Mouse (Mus musculus) heart, embryonic 12.5 days (tissue): ENCODE results near the gene Snap91. TPM values are rescaled to one million over a fixed set of nuclear protein-coding genes. Genes with fewer than 3 reads are reported as not detected.

Source experiments
- ATAC-seq: fragments of 200-750 bp; cut with Nextera tagmentation; 2 replicates; pipeline ENCODE4 v1.8.0; 2017; ENCODE audit warnings: moderate TSS enrichment, moderate library complexity; ENCODE audit not compliant: insufficient number of reproducible peaks, low FRiP score
- H3K27ac ChIP-seq: fragments of 300-500 bp; sonication (generic); 2 replicates; pipeline ENCODE4 v1.5.1; 2016; ENCODE audit warnings: mild to moderate bottlenecking, moderate library complexity; ENCODE audit not compliant: poor library complexity, severe bottlenecking
- H3K27me3 ChIP-seq: fragments of 300-500 bp; sonication (generic); replicated peaks from 2 replicates; pipeline ENCODE4 v1.6.1; 2016; ENCODE audit warnings: mild to moderate bottlenecking, moderate library complexity
- H3K36me3 ChIP-seq: fragments of 300-500 bp; sonication (generic); 2 replicates; pipeline ENCODE4 v1.6.1; 2016; ENCODE audit warnings: mild to moderate bottlenecking, moderate library complexity
- H3K4me1 ChIP-seq: fragments of 300-500 bp; sonication (generic); replicated peaks from 2 replicates; pipeline ENCODE4 v1.6.1; 2016; ENCODE audit warnings: mild to moderate bottlenecking
- H3K4me2 ChIP-seq: fragments of 300-500 bp; sonication (generic); 2 replicates; pipeline ENCODE4 v1.6.1; 2016; ENCODE audit warnings: mild to moderate bottlenecking, moderate library complexity
- H3K4me3 ChIP-seq: fragments of 300-500 bp; sonication (generic); 2 replicates; pipeline ENCODE4 v1.5.1; 2016; ENCODE audit warnings: mild to moderate bottlenecking
- H3K9ac ChIP-seq: fragments of 300-500 bp; sonication (generic); 2 replicates; pipeline ENCODE4 v1.6.1; 2016; ENCODE audit warnings: mild to moderate bottlenecking, moderate library complexity
- H3K9me3 ChIP-seq: fragments of 300-500 bp; sonication (generic); replicated peaks from 2 replicates; pipeline ENCODE4 v1.6.1; 2016; ENCODE audit warnings: mild to moderate bottlenecking, moderate library complexity
- WGBS: fragments of 180-500 bp; shearing (Covaris S2); methylation state at CpG from one replicate; pipeline ENCODE4 v1.1.7; 2016; 5-methylcytosine and 5-hydroxymethylcytosine counted together
- polyA plus RNA-seq: library from polyadenylated mRNA; unstranded; fragments of >200 nt; fragmentation: Nextera tagmentation; extraction: Ambion mirVana; gene quantifications from 2 replicates; pipeline ENCODE4 v1.2.1, GENCODE M21; 2016

The Snap91 gene
- polyA plus RNA-seq, 1 experiment from 2014 or later: 77.2 TPM

DNA sequence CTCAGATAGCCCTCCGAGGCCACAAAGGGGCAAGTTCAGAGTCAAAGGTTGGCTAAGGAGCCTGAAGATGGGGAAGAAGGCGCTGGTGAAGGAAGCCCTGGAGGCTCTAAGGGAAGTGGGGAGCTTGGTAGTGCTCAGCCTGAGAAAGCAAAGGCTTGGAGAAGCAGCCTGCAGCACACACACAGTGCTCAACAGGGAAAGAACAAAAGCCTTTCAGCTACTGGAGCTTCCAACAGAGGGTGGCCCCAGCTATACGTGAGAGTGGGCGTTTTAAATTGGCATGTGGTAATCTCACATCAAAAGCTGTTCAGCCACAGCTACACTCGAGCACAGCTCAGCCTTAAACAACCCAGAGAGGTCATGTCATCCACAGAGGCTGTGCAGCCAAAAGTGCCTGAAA is 67.1 kb downstream of the Snap91 start:
- H3K4me3 ChIP-seq: no peak overlapping the region
- peaks cover 4% of the 10 kb centered on the region; the same call in 1 of the 2 replicates for H3K36me3 ChIP-seq
- WGBS: 43% methylated on average over 5 of the region's 5 CpGs

DNA sequence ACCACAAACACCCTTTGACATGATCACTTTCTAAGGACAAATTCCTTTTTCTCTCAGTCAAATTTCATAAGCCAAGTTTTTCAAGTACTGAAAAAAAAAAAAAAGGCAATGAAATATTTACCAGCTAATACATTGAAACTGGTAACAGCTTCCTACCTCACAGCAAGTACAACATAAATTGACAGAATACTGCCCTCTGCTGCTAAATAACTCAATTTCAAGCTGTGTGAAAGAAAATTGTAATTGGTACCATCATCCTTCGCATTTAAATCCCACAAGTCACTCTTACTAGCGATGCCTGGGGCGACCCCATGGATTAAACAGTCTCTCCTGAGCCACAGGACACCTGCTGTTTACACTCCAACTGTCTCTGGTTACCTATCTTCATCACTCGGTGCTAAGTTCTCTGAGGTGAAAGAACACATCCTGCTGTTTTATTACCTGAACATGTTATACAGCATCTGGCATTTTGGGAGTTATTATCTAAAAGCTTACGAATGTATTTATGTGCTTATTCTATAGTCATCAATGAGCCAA is 69.7 kb downstream of the Snap91 start:
- H3K4me1 ChIP-seq: no peaks in the 10 kb centered on the region
- no peak overlapping the region for H3K27ac ChIP-seq
- H3K27me3 ChIP-seq: no peaks in the 10 kb centered on the region
- ATAC-seq: no peak
- WGBS: 47% methylated on average over 5 of the region's 5 CpGs
- no peak overlapping the region for H3K9ac ChIP-seq
- H3K36me3 ChIP-seq: peaks cover 4% of the 10 kb centered on the region; the same call in 1 of the 2 replicates
- H3K4me3 ChIP-seq: no peak overlapping the region
- no peaks in the 10 kb centered on the region for H3K9me3 ChIP-seq
- no peak overlapping the region for H3K4me2 ChIP-seq

More for the DNA sequence above, 67.1 kb downstream of the Snap91 start:
- no peak overlapping the region for H3K27ac ChIP-seq
- H3K9me3 ChIP-seq: no peaks in the 10 kb centered on the region
- H3K4me1 ChIP-seq: no peaks in the 10 kb centered on the region
- ATAC-seq: no peak
- no peak overlapping the region for H3K9ac ChIP-seq
- no peaks in the 10 kb centered on the region for H3K27me3 ChIP-seq
- no peak overlapping the region for H3K4me2 ChIP-seq

DNA sequence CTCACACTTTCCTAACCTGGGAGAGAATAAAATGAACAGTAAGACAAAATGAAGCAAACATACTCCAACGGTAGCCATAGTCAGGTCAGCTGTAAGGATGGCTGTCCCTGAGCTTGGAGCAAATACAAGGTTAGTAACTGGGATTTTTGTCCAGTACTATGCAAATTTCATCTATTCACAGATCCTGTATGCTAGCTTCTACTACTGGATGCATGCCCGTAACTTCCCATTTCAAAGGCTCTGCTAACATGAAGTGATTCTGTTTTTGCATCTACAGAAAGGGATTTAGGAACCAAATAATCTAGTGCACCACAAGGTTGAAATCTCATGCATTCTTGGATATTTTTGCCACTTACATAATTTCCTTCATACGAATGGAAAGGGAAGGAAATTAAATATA is 70.2 kb downstream of the Snap91 start:
- H3K36me3 ChIP-seq: peaks cover 4% of the 10 kb centered on the region; the same call in 1 of the 2 replicates
- H3K9me3 ChIP-seq: no peaks in the 10 kb centered on the region
- H3K27me3 ChIP-seq: no peaks in the 10 kb centered on the region
- H3K9ac ChIP-seq: no peak overlapping the region
- WGBS: 67% methylated on average over 3 of the region's 3 CpGs
- no peaks in the 10 kb centered on the region for H3K4me1 ChIP-seq
- no peak overlapping the region for H3K4me3 ChIP-seq
- ATAC-seq: no peak
- no peak overlapping the region for H3K4me2 ChIP-seq
- H3K27ac ChIP-seq: no peak overlapping the region

DNA sequence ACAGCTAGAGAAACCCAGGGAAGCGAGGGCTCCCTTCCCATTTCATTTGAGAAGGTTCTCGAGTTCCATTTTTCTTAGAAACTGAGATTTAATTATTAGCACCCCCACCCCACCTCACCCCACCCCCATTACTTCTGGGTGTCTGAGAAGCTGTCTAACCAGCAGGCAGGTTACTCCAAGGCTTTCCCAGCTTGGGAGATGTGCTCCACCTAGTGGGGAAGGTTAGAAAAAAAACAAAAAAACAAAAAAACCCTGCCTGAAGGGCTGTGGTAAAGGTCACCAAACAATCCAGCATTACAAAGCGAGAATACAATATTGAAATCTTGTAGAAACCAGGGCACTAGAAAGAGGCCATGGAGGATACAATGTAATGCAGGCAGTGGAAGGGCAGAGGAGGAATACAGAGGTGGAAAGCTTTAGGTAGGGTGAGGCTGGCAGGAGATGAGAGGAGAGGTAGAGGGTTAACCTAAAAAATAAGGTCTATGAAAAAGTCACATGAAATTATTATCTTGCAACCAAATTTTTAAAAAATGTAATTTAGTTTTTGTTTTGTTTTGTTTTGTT is 79.8 kb downstream of the Snap91 start:
- Histone ChIP-seq H3K4me2 (no peak overlapping the region), H3K27ac (no peak overlapping the region), H3K36me3 (peaks cover 17% of the 10 kb centered on the region), H3K9me3 (no peaks in the 10 kb centered on the region), H3K27me3 (no peaks in the 10 kb centered on the region), H3K4me3 (no peak overlapping the region), H3K4me1 (peaks cover 4% of the 10 kb centered on the region; the same call in 1 of the 2 replicates), H3K9ac (no peak overlapping the region)
- no peak; the same call in 1 of the 2 replicates for ATAC-seq
- whole genome bisulfite sequencing: 24% methylated on average over 3 of the region's 3 CpGs

DNA sequence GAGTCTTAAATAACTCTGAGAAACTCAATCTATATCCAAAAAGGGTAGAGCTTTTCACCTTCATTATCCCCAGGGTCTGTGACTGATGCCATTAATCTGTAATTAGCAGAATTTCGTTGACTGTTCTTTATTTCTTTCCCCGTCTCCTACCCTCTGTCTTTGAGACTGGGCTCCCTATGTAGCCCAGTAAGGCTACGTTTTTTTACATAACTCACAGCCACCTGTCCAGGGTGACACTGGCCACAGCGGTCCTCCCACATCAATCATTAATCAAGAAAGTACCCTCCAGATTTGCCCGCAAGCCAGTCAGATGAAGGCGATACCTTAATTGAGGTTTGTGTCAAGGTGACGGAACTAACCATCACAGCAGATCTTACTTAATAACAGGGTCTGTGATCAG is 81.4 kb downstream of the Snap91 start:
- peaks cover 14% of the 10 kb centered on the region for H3K36me3 ChIP-seq
- no peaks in the 10 kb centered on the region for H3K27me3 ChIP-seq
- no peak overlapping the region for H3K9ac ChIP-seq
- no peaks in the 10 kb centered on the region for H3K9me3 ChIP-seq
- H3K4me2 ChIP-seq: no peak overlapping the region
- ATAC-seq: no peak
- peaks cover 4% of the 10 kb centered on the region; the same call in 1 of the 2 replicates for H3K4me1 ChIP-seq
- WGBS: 84% methylated on average over 7 of the region's 7 CpGs
- no peak overlapping the region for H3K4me3 ChIP-seq
- no peak overlapping the region for H3K27ac ChIP-seq

DNA sequence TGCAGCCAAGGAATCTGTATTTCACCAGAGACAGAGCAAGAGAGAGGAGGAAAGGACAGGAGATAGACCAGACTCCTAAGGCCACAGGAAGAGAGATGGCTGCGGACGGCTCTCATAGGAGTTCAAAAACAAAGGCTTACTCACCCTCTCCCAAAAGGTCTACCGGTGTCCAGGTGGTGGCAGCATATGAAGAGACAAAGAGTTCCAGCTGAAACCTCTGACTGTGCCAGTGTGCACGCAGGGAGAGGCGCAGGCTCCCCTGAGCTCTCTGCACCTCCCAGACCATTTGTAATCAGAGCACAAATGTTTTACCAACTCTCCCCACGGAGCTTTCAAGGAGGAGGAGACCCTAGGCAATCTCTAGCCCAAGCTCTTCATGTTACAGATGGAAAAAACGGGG is 81.8 kb downstream of the Snap91 start:
- H3K27ac ChIP-seq: no peak overlapping the region
- H3K36me3 ChIP-seq: peaks cover 14% of the 10 kb centered on the region
- H3K9me3 ChIP-seq: no peaks in the 10 kb centered on the region
- no peak overlapping the region for H3K9ac ChIP-seq
- 40% methylated on average over 7 of the region's 7 CpGs for WGBS
- H3K4me1 ChIP-seq: peaks cover 4% of the 10 kb centered on the region; the same call in 1 of the 2 replicates
- no peak overlapping the region for H3K4me2 ChIP-seq
- H3K4me3 ChIP-seq: no peak overlapping the region
- no peak for ATAC-seq
- no peaks in the 10 kb centered on the region for H3K27me3 ChIP-seq

DNA sequence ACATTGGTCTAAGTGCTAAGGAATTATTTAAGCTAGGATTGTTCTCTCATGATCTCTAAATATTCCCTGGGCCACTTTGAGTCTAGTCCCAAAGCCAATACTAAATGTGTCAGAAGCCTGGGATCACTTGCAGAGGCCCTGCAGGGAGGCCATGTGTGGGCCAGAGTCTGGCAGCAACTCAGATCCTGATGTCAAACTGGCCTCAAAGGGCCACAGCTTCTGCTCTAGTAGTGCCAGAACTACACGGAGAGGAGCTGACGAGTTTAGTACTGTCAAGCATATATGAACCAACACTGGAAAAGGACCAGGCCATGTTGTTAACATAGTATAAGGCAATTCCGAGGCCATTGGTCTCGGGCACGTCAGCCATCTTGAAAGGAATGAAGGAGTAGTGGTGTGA is 82.3 kb downstream of the Snap91 start:
- no peak for ATAC-seq

DNA sequence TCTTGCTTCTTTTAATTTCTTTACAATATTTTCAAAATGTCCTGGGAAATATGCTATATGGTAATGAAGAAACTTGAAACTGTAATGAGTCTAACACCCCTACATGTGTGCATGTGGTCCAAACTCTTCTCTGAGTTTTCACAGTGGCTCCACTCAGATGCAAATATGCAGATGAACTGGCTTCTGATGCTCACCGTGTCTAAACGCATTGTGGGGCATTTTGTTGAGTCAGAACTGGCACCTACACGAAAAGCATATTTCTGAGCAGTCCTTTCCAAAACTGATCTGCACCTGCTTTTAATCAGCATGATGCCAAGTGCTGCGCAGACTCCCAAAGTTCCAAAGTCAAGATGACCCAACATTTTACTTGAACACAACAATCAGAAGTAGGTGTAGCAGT is 82.9 kb downstream of the Snap91 start:
- H3K9ac ChIP-seq: no peak overlapping the region
- no peak overlapping the region for H3K4me3 ChIP-seq
- peaks cover 16% of the 10 kb centered on the region for H3K36me3 ChIP-seq
- peaks cover 4% of the 10 kb centered on the region; the same call in 1 of the 2 replicates for H3K4me1 ChIP-seq
- no peak for ATAC-seq
- no peak overlapping the region for H3K27ac ChIP-seq
- WGBS: 89% methylated on average over 4 of the region's 4 CpGs
- no peaks in the 10 kb centered on the region for H3K9me3 ChIP-seq
- H3K4me2 ChIP-seq: no peak overlapping the region
- H3K27me3 ChIP-seq: no peaks in the 10 kb centered on the region

More for the DNA sequence above, 82.3 kb downstream of the Snap91 start:
- Histone ChIP-seq H3K27me3 (no peaks in the 10 kb centered on the region), H3K9me3 (no peaks in the 10 kb centered on the region), H3K36me3 (peaks cover 14% of the 10 kb centered on the region), H3K4me2 (no peak overlapping the region), H3K4me3 (no peak overlapping the region), H3K9ac (no peak overlapping the region), H3K27ac (no peak overlapping the region), H3K4me1 (peaks cover 4% of the 10 kb centered on the region; the same call in 1 of the 2 replicates)
- whole genome bisulfite sequencing: 80% methylated on average over 5 of the region's 5 CpGs

DNA sequence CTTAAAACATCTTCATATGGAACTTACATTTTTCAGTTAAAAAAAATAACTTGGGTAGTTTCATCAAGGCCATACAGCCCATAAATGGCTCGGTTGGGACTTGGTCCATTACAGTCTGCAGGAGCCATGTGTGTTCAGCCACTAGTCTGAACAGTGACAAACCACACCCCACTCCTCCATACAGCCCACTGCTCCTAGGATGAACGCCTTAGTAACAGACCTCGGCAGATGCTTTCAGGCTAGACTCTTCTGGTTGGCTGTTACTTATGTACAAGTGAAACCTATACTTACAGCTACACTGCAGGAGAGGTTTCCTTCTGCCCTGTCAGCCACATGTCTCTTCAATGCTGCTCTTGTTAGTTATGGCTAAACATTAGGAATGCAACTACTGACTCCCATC is 85.2 kb downstream of the Snap91 start:
- Histone ChIP-seq H3K36me3 (peaks cover 29% of the 10 kb centered on the region), H3K27ac (no peak overlapping the region), H3K9ac (no peak overlapping the region), H3K9me3 (no peaks in the 10 kb centered on the region), H3K4me3 (no peak overlapping the region), H3K4me1 (peaks cover 4% of the 10 kb centered on the region; the same call in 1 of the 2 replicates), H3K4me2 (no peak overlapping the region), H3K27me3 (no peaks in the 10 kb centered on the region)
- no peak for ATAC-seq
- 77% methylated on average over 3 of the region's 3 CpGs for WGBS

DNA sequence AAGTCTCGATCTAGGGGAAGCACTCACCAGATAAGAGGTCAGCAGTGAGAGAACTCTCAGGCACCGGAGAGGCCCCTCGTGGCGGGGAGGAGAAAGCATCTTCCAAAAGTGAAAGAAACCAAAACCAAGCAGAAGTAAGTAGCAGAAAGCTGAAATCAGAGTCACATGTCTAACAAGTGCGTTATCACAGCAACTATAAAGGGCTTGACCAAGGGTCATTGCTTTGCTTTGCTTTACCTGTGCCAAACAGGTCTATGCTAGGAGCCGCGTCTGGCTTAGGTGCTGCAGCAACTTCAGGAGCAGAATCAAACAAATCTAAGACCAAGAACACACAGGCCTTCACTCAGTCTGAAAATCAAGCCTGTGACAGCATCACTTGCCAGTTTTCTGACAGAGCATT is 88.5 kb downstream of the Snap91 start:
- no peak for ATAC-seq
- 63% methylated on average over 7 of the region's 7 CpGs for WGBS
- no peaks in the 10 kb centered on the region for H3K9me3 ChIP-seq
- H3K4me3 ChIP-seq: no peak overlapping the region
- no peak overlapping the region for H3K9ac ChIP-seq
- no peaks in the 10 kb centered on the region for H3K4me1 ChIP-seq
- H3K4me2 ChIP-seq: no peak overlapping the region
- peaks cover 21% of the 10 kb centered on the region for H3K36me3 ChIP-seq
- H3K27me3 ChIP-seq: no peaks in the 10 kb centered on the region
- H3K27ac ChIP-seq: no peak overlapping the region

DNA sequence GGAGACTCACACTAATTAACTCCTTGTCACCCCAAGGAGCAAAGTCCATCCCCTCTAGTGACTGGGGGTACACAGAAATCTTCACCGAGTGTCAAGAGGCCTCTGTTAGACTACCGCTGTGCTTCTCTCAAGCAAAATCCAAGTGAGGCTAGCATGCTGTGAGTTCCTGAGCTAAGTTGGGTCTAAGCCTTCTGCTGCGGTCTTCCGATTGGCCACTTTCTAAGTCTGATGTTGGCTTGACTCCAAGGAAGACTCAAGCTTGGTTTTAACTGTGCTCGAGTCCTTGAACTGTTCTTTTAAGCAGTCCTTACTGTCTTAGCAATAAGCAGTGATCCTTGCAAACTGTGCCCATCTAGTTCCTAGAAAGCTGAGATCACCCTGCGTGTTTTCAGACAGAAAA is 91.3 kb downstream of the Snap91 start:
- Histone ChIP-seq H3K4me3 (no peak overlapping the region), H3K9me3 (no peaks in the 10 kb centered on the region), H3K9ac (no peak overlapping the region), H3K4me1 (no peaks in the 10 kb centered on the region), H3K27ac (no peak overlapping the region), H3K4me2 (no peak overlapping the region), H3K27me3 (no peaks in the 10 kb centered on the region), H3K36me3 (peaks cover 21% of the 10 kb centered on the region)
- WGBS: 77% methylated on average over 6 of the region's 6 CpGs
- ATAC-seq: no peak

DNA sequence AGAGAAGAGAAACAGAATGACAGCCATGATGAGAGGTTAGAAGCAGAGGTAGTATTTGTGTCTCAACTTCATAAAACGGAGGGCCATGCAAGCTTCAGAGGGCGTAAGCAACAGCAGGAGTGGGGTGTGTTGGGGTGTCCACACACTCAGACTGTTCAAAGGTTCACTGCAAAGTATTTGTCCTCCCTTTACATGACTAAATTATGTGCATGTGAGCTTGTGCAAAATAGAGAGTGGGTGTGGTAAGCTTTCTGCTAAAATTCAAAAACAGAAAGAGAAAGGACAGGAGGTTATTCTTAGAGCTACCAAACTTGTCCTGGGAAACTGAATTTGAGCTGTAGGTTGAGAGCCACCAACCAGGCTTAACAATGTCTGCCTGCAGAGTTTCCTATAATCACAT is 97.6 kb downstream of the Snap91 start:
- 84% methylated on average over 2 of the region's 2 CpGs for WGBS
- Histone ChIP-seq H3K9ac (no peak overlapping the region), H3K27me3 (no peaks in the 10 kb centered on the region), H3K4me1 (no peaks in the 10 kb centered on the region), H3K9me3 (no peaks in the 10 kb centered on the region), H3K36me3 (peaks cover 21% of the 10 kb centered on the region), H3K4me2 (no peak overlapping the region), H3K27ac (no peak overlapping the region), H3K4me3 (no peak overlapping the region)
- ATAC-seq: no peak
